10 mouse cellular contexts compared by ENCODE assay signal in the genomic region with DNA sequence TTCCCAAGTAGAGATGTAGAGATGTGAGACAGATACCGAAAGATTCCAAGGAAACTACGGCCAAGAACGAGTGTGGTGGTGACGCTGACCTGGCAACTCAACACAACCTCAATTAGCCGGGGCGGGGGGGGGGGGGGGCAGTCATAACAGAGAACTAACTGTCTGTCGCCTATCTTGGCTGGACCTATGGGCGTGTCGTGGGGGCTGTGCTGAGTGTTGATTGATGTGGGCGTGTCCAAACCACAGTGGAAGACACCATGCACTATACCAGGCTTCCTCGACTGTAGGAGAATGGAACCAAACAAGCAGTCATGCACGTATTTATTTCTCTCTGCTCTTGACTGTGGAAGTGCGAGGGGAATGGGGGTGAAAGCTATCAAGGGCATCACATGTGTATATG. TPM values are rescaled to one million over a fixed set of nuclear protein-coding genes. Genes with fewer than 3 reads are reported as not detected.
A peak's percentile ranks its signal among the peaks of the same experiment; 100 is the strongest.
DNase-seq lines count a peak whose midpoint lies in the region; ATAC-seq and TF ChIP-seq lines count a peak whose summit lies in the region.
"Had no signal": no experiment of that assay in that cellular context is flagged by ENCODE, and none has a peak within 500 bp of the region (broad histone marks: within the 10 kb centered on the region; RNA-seq: fewer than 3 reads in every experiment).

No protein-coding gene starts in this region.

- peaks cover 17% of the 10 kb centered on the region for H3K4me1 ChIP-seq in G1E (ENCODE audit: insufficient read depth, low read depth, low read length)
- peaks cover 5% of the 10 kb centered on the region for H3K4me1 ChIP-seq in liver, embryonic 12.5 days

- no peaks in the 10 kb centered on the region for H3K9me3 ChIP-seq in G1E (replicated peaks)
- H3K9me3 ChIP-seq in liver, embryonic 12.5 days (replicated peaks), result no peaks in the 10 kb centered on the region
- H3K9me3 ChIP-seq: limb, embryonic 12.5 days had no signal

- H3K4me3 ChIP-seq in G1E (ENCODE audit: low read depth, low read length), result peak overlapping the region; percentile 30; the same call in 1 of the 2 replicates
- H3K4me3 ChIP-seq in liver, embryonic 12.5 days, result no peak overlapping the region
- H3K4me3 ChIP-seq: limb, embryonic 12.5 days had no signal

- H3K27ac ChIP-seq in liver, embryonic 12.5 days, result no peak overlapping the region
- H3K27ac ChIP-seq: limb, embryonic 12.5 days had no signal

- peak; percentile 32 for DNase-seq in layer of hippocampus, adult 11-12 months (ENCODE audit: low spot score)
- no peak for DNase-seq in layer of hippocampus, adult 8-10 months (ENCODE audit: low spot score in 2 of 2)
- DNase-seq in G1E (ENCODE audit: low spot score), result peak; percentile 35
- DNase-seq in embryo, embryonic 9.5 days (ENCODE audit: extremely low spot score), result peak; percentile 20
- DNase-seq in cerebellum, postnatal 14 days, result no peak
- no peak for DNase-seq in left cerebral cortex, postnatal 10 days (ENCODE audit: extremely low spot score in 1 of 2, low spot score in 2 of 2)
- DNase-seq in urinary bladder, postnatal 4 days (ENCODE audit: low spot score in 2 of 2), result no peak
- DNase-seq: adrenal gland, adult 8-10 months had no signal

- intact Hi-C loops in left cerebral cortex, postnatal 10 days (cut with DNase I), result no loop called here

- peak overlapping the region; percentile 38 for H3K4me2 ChIP-seq in liver, embryonic 12.5 days
- H3K4me2 ChIP-seq: limb, embryonic 12.5 days had no signal

- WGBS in liver, embryonic 12.5 days (ENCODE audit: insufficient replicate concordance), result 28% methylated on average over 13 of the region's 13 CpGs

- no peaks in the 10 kb centered on the region for H3K36me3 ChIP-seq in G1E (replicated peaks)
- no peaks in the 10 kb centered on the region for H3K36me3 ChIP-seq in liver, embryonic 12.5 days
- H3K36me3 ChIP-seq: limb, embryonic 12.5 days had no signal

- peak; percentile 60 for ATAC-seq in G1E (ENCODE audit: extremely low read depth, insufficient number of reproducible peaks, low FRiP score, poor library complexity, severe bottlenecking)
- ATAC-seq in liver, embryonic 12.5 days, result peak; percentile 86

- H3K9ac ChIP-seq in liver, embryonic 12.5 days, result no peak overlapping the region
- H3K9ac ChIP-seq: limb, embryonic 12.5 days had no signal

- no peaks in the 10 kb centered on the region for H3K27me3 ChIP-seq in G1E (ENCODE audit: insufficient read depth, low read length)
- H3K27me3 ChIP-seq in liver, embryonic 12.5 days (replicated peaks), result no peaks in the 10 kb centered on the region
- H3K27me3 ChIP-seq: limb, embryonic 12.5 days had no signal

- no peak for TF ChIP-seq CTCF in G1E (IDR thresholded peaks at IDR 0.05; ENCODE audit: low read depth, low read length)

RNA-seq across cellular contexts. Expression of a gene that starts 19.1 kb away (rescaled TPM):
- total RNA-seq in layer of hippocampus, adult 8-10 months (2022), result 10 to 100 TPM; 32.5 to 38.7 (median 38.0) TPM
- 74.4 and 79.4 TPM in 2 replicates for total RNA-seq in G1E (2014; fragmentation: Nextera tagmentation)
- total RNA-seq in G1E (2017), result 20.6 and 22.3 TPM in 2 replicates
- polyA plus RNA-seq in G1E (2012), result 11.6 and 12.8 TPM in 2 replicates
- 0.25 and 0.29 TPM in 2 replicates for polyA plus RNA-seq in liver, embryonic 12.5 days (2016; fragmentation: Nextera tagmentation; extraction: Ambion mirVana)
- total RNA-seq in left cerebral cortex, postnatal 10 days (2021), result 10 to 100 TPM; 44.0 to 46.4 TPM

Comparison
In these comparisons a context has a peak if more than half of its experiments do, and no peak if none do; other contexts are left out.
1. DNase-seq: peak in layer of hippocampus, adult 11-12 months (single experiment), G1E (single experiment) and embryo, embryonic 9.5 days (single experiment); none in layer of hippocampus, adult 8-10 months (0 of 2), cerebellum, postnatal 14 days (0 of 2), left cerebral cortex, postnatal 10 days (0 of 2) and urinary bladder, postnatal 4 days (0 of 2).